Mouse (Mus musculus) bone marrow, adult 2 months (tissue): ENCODE data around the gene Olfr635.

Experiments
- CTCF ChIP-seq: fragments of 200-500 bp; IDR thresholded peaks from 2 replicates; pipeline ENCODE4 v1.5.1; 2011; ENCODE audit warnings: low read length, control low read depth; ENCODE audit not compliant: control insufficient read depth, insufficient read depth
- POLR2A ChIP-seq: fragments of 200-500 bp; IDR thresholded peaks from 2 replicates; pipeline ENCODE4 v1.6.1; 2011; ENCODE audit warnings: low read depth, mild to moderate bottlenecking, control low read depth, low read length, borderline replicate concordance; ENCODE audit not compliant: control insufficient read depth

- TF ChIP-seq CTCF (no peak), POLR2A (no peak)
Measured at GRCm38 (mm10) chr7:104017203-104017602, 46.3 kb downstream of the Olfr635 start, which contains the start of gene Olfr639.
